Mouse (Mus musculus): Measurements from ENCODE around the gene Akp3.

Akp3 gene

GRCm38 (mm10) chr1:87124673-87125072, at the start of gene Akp3:
TSS of gene Akp3 (plus strand) at chr1:87124973.
- no peak for DNase-seq (ENCODE audit: low read depth, low spot score)

- no peak for DNase-seq (ENCODE audit: low read depth, low spot score)
Measured at GRCm38 (mm10) chr1:87086196-87086595, 38.6 kb upstream of the Akp3 start.

- DNase-seq (ENCODE audit: low read depth, low spot score), result no peak
Measured at GRCm38 (mm10) chr1:87086964-87087363, 37.8 kb upstream of the Akp3 start.

DNA sequence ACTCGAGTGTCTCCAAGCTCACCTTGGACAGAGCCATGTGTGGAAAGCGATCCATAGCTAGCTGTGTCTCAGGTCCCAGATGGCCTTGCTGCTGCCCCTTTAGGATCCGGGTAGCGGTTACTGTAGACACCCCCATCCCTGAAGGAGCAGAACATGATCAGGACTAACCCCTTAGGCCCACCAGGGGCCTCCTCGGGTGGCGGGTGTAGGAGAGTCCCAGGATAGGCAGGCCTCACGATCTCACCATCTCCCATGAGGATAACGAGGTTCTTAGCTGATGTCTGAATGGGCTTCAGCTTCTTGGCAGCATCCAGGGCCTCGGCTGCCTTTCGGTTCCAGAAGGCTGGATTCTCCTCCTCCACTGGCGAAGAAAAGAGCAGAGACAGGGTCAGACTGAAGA, 35.5 kb upstream of the Akp3 start:
- DNase-seq (ENCODE audit: low read depth, low spot score), result no peak

DNA sequence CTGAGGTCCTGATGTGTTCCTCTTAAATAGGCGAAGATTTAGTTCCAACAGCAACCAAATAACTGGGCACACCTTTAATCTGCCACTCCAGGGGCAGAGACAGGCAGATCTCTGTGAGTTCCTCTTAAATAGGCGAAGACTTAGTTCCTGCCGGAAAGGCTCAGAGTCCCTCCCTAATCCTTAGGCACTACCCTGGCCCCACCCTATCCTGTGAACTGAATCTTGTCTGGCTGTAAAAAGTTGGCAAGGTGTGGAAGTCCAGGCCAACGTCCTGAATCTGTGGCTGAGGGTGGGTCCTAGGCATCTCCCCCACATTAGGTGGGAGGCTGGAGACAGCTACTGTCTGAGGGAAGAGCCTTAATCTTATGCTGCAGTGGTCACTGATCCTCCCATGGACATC, 34.9 kb upstream of the Akp3 start, which contains the start of gene Alppl2:
Alppl2 (minus strand) TSS at position 101 of the 400 bp plus-strand sequence.
- DNase-seq (ENCODE audit: low read depth, low spot score), result no peak

DNA sequence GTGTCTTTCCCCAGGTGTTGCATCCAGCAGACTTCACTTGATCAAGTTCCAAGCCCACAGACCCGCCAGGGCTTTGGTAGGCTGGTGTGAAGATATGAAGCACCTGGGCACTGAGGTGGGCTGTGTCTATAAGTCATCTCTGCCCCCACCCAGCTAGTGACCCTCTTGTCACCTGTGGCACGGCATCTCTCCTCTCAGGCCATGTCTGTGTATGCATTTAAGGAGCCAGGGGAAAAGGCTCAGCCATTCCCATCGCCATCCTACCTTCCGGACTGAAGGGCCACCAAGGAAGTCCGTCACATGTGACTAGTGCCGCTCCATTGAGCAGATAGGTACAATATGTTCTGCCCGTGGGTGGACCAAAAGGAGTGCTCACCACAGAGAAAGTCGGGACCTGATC, 29.1 kb upstream of the Akp3 start:
- DNase-seq (ENCODE audit: low read depth, low spot score), result no peak

DNA sequence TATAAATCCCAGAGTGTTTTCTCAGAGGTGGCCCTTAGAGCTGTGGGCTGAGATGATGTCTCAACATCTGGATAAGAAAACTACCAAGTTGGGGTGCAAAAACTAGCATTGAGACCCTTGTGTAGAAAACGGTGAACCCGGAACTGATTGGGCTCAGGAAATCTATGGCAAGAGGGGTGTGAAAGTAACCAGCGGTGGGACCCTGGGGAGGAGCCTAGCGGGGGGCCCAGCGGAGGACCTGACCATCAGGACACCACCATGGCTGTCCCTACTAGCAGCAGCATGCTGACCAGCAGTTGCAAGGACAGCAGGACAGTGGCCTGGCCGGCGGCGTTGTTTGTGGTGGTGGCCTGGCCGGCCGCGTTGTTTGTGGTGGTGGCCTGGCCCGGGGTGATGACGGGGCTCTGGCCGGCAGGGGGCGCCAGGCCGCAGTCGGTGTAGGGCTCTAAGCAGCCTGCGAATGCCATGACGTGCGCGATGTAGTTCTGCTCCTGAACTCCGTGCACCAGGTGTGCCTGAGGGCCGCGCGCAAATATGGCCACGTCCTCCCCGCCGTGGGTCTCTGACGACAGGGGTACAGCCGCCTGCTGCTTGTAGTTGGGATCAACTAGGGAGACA, 26.3 kb upstream of the Akp3 start:
- DNase-seq (ENCODE audit: low read depth, low spot score), result peak; percentile 37

- DNase-seq (ENCODE audit: low read depth, low spot score), result no peak
Measured at GRCm38 (mm10) chr1:87101411-87101810, 23.4 kb upstream of the Akp3 start, which contains the start of gene Alpi. TSS of gene Alpi (minus strand) at chr1:87101606.

DNA sequence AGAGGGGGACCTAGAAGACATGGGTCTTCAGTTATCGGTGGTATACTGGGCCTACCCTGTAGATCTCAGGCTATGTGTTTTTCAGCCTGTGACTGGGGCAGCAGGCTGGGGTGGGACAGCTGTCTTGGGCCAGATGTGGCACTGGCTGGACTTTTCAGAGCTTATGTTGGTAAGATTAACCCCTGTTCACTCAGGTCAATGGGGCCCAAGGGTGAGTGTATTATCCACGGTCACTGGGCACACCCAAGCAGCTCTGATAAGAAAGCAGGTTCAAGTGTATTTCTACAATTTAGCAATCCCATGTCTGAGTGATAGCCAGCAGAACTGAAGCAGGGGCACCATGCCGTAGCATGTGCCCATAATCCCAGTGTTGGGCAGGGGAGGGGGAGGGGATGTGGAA, 22.7 kb upstream of the Akp3 start:
- no peak for DNase-seq (ENCODE audit: low read depth, low spot score)

GRCm38 (mm10) chr1:87103936-87104335, 20.8 kb upstream of the Akp3 start:
- no peak for DNase-seq (ENCODE audit: low read depth, low spot score)

DNA sequence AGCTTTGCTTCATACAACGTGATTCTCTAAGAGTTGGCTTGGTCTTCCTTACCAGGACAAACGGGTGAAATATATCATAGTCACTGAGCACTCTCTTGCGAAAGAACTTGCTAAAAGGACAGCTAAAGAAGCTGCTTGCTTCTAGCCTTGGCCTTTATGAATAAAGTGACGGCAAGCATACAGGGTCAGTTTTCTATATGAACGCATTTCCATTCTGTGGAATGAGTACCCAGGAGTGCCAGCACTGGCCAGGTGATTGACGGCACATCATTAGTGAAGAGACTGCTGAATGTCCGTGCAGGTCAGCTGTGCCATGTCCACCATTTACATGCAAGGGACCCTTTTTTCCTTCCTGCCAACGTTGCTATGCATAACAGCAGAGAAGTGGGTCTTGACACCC, 18.2 kb upstream of the Akp3 start:
- no peak for DNase-seq (ENCODE audit: low read depth, low spot score)

DNA sequence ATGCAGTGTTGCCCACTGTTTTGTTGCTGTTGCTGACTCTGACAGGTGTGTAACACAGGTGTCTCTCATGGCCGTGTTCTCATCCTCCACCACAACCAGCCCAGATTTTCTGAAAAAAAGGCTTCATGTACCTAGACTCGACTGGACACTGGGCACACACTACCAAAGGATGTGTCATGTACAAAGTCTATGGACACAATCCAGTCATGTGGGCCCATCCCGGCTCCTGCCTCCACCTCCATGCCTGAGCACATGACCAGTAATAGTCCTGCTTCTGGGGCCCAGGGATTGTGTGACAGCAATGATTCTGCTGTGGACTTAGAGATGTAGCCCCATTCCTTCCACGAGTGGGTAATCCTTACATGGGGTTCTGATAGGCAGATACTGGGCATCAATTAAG, 16.2 kb upstream of the Akp3 start:
- no peak for DNase-seq (ENCODE audit: low read depth, low spot score)

DNA sequence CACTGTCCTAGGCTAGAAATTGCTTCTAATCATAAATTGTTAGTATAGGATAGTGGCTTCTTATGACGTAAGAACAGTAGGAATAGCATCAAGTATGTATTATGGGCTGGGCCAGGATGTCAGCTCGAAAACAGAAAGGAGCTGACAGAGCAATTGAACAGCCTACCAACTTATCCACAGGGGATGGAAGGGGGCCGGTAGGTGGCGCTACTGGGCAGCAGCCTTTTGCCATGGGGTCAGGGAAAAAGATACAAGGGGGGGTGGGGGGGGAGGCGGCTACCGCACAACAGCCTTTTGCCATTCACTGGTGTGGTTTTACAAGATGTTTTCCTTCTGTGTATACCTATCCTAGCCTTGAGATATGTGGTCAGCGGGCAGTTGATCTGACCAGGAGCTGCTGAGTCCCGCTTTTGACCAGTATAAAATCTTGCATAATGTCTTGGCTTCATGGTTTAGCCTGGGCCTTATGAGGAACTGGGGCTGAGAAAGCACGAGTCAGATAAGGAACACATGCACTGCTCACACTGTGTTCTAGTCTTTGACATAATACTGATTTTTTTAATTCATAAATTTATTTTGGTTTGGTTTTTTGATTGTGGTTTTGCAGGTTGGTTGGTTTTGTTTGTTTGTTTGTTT, 12.9 kb upstream of the Akp3 start:
- peak; percentile 8 for DNase-seq (ENCODE audit: low read depth, low spot score)

DNA sequence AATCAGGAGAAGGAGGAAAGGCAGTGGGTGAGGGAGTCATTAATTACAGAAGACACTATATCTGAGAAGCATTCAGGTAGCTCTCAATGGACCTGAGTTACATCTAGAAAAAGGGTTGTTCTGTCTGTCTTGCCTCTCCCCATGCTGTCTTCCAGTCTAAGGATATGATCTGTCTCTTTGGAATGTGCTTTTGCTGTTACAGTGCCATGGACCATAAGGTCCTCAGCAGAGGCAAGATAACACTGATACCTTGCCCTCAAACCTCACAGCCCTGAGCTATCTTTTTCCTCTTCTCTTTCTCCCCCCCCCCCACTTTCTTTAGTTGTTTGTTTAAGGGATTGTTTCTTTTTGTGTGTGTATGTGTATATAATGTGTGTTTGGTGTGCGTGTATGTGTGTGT, 10.0 kb upstream of the Akp3 start:
- DNase-seq (ENCODE audit: low read depth, low spot score), result no peak

DNA sequence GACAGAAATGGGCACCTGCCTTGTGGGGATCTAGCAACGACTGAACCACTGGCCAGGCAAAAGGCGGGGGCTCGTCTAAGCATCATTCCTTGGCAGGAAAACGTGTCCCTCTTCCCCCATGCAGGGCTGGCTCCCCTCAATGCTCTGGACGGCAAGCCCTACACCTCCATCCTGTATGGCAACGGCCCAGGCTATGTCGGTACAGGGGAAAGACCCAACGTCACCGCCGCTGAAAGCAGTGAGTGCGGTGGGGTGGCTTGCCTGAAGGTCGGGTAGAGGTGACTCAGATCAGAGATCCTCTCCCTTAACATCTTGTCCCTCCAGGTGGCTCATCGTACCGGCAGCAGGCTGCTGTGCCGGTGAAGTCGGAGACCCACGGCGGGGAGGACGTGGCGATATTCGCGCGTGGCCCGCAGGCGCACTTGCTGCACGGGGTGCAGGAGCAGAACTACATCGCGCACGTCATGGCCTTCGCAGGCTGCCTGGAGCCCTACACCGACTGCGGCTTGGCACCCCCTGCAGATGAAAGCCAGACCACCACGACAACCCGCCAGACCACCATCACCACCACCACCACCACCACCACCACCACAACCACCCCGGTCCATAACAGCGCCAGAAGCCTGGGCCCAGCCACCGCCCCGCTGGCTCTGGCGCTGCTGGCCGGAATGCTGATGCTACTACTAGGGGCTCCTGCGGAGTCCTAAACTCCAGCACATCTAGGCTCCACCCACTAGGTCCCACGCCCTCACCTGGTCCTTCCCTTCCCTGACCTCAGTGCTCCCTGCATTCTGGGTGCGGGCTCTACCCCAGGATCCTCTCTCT, 2.6 kb downstream of the Akp3 start:
- no peak for DNase-seq (ENCODE audit: low read depth, low spot score)

- no peak for DNase-seq (ENCODE audit: low read depth, low spot score)
Measured at GRCm38 (mm10) chr1:87131803-87132202, 7.0 kb downstream of the Akp3 start.

GRCm38 (mm10) chr1:87141550-87141949, 16.8 kb downstream of the Akp3 start:
- no peak for DNase-seq (ENCODE audit: low read depth, low spot score)

DNA sequence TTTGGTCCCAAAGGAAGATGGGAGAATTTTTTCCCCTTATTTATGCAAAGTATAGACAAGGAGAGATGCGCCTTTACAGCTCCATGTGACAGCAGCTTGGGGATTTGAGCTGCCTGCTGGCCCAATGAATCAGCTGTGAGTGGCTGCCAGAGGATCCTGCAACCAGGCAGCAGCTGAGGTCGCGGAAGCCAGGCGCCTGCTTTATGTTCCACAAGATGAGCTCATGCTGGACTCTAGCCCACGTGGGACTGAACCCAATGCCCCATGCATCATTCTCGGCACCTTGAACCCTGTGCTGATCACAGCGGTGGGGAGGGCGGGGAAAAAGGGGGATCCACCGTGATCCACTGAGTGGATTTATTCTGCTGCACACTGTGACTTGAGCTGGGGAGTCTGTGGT, 17.7 kb downstream of the Akp3 start:
- DNase-seq (ENCODE audit: low read depth, low spot score), result peak; percentile 56

DNA sequence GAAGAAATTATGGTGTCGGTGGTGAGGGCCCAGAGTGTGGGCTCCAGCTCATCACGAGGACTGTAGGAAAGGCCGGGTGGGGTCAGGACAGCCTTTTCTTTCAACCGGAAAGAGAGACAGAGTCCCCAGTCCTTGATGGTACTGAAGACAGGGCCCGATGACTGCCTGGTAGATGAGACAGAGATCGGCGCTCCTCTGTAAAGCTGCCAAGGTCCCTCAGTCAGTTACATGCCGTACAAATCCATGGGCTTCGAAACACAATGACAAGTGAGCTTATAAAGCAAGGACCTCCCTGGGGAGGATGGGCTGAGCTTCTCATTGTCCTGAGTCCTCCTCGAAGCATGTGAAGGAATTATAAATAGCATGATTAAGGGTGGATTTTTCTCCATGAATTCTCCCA, 18.4 kb downstream of the Akp3 start:
- no peak for DNase-seq (ENCODE audit: low read depth, low spot score)

- no peak for DNase-seq (ENCODE audit: low read depth, low spot score)
Measured at GRCm38 (mm10) chr1:87149422-87149821, 24.6 kb downstream of the Akp3 start.

DNA sequence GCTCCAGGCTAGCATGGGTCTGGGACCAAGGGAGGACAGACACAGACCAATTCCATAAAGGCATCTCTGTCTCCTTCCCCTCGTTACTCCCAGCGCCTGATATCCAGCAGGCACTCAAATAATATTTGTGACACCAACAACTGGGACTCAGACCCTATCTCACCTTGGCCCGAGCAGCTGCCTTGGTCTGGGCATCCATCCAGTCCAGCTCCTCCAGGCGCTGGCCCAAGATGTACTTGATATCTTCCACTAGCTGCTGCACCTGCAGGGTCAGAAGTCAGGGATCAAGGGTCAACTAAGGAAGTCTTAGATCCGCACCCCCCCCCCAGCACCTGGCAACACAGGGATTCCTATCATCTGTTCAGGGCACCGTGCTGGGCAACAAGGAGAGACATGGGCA, 26.5 kb downstream of the Akp3 start:
- no peak for DNase-seq (ENCODE audit: low read depth, low spot score)

- DNase-seq (ENCODE audit: low read depth, low spot score), result no peak
Measured at GRCm38 (mm10) chr1:87153776-87154500, 29.2 kb downstream of the Akp3 start.

Data from brain, adult 2 months (tissue).